Mouse (Mus musculus): ENCODE measurements around the gene Mcrip2. TPM values are rescaled to one million over a fixed set of nuclear protein-coding genes. Genes with fewer than 3 reads are reported as not detected.

The Mcrip2 gene
- total RNA-seq, 1 experiment from 2014 or later: 337 TPM

DNA sequence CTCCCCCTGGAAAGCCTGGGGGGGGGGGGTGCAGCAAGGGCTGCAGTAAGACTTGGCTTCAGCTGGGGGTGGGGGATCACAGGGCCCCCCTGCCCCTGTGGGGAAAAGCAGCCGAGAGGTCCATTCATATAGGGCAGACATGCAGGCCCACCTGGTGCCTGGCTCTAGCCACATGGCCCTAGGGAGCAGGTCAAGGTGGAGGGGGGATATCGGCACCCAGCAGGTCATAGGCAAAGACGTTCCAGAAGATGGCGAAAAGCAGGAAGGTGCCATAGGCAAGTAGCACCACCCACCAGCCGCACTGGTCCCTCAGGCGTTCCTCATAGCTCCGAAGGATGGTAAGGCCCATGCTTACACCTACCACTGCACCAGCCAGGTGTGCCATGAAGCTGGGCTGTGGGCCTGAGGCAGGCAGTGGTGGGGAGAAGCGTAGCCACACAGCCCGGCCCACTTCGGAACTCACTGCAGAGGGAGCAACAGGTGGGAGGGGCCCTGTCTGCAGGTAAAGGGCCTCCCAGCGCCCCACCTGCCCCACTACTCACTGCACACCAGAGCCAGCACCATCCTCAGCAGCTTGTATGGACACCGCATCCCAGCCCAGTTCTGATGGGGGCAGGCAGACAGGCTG lies 33.9 kb downstream of the Mcrip2 start:
- no peak for DNase-seq

- DNase-seq: peak; percentile 58
Observed at GRCm38 (mm10) chr17:25833961-25834594, 34.5 kb downstream of the Mcrip2 start.

GRCm38 (mm10) chr17:25833291-25833663 lies 35.3 kb downstream of the Mcrip2 start, which contains the start of gene Stub1:
Gene Stub1 (minus strand): TSS chr17:25833404.
- DNase-seq: peak; percentile 96

DNA sequence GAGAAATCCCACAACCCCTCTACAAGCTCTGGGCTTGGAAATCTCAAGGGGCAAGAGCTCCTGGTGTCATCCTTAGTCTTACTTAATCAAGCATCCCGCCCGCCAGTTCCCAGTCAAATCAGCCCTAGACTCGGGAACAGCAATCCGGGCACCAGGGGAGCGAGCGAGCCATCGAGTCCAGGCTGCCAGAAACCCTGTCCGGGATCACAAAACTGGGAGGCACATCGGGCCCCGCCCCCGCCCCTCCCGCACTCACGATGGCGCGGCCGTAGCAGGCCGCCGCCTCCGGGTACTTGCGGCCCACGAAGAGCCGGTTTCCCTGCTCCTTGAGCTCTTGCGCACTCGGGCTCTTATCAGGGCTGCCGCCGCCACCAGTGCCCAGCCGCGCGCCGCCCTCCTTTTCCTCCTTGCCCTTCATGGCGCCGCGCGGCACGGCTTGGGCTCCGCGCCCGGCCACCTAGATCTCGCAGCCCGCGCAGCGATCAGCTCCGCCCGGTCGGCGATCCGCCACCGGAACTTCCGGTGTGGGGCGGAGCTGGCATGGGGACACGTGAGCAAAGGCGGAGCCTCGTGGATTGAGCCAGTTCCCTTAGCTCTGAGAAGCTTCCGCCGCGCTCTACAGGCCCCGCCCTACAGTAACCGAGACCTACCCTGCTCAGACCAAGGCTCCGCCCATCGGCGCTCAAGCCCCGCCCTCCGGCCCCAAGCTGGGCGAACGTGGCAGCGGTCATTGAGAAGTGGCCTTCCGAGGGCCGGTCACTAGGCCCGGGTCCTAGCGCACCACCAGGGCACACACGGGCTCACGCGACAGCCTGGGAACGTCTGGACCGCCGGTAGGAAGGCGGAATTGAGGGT lies 35.9 kb downstream of the Mcrip2 start:
- peak; percentile 100 for DNase-seq

DNA sequence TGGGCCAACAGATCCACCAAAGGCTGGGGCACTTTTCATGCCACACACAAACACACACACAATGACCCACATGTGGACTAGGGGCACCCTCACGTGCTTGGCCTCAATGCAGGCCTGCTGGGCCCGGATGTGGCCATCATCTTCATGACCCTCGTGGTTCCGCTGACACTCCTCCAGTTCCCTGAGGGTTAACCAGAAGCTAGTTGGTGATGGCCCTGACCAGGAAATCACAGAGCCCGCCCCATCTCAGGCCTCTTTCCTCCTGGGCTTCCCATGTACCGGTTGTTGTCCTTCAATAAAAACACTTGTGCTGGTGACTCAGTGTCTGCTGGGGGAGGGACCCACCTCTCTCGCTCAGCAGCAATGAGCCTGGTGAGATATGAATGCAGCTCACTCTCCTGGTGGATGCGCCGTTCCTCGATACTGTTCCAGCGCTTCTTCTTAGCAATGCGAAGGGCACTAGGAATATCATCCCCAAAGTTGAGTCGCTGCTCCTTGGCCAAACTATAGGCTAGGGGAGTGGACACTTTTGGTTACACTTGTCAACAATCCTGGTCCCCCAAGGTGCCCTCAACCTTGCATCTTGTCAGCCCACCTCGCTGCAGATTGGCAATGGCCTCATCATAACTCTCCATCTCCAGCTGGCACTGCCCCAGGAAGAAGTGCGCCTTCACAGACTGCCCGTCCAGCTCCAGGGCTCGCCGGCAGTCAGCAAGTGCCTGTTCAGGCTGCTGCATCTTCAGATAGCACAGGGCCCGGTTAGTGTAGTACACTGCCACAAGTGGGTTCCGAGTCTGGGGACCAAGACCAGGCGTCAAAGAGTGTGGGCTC lies 36.9 kb downstream of the Mcrip2 start:
- peak; percentile 81 for DNase-seq

- no peak for DNase-seq
Observed at GRCm38 (mm10) chr17:25830806-25831431, 37.6 kb downstream of the Mcrip2 start.

DNA sequence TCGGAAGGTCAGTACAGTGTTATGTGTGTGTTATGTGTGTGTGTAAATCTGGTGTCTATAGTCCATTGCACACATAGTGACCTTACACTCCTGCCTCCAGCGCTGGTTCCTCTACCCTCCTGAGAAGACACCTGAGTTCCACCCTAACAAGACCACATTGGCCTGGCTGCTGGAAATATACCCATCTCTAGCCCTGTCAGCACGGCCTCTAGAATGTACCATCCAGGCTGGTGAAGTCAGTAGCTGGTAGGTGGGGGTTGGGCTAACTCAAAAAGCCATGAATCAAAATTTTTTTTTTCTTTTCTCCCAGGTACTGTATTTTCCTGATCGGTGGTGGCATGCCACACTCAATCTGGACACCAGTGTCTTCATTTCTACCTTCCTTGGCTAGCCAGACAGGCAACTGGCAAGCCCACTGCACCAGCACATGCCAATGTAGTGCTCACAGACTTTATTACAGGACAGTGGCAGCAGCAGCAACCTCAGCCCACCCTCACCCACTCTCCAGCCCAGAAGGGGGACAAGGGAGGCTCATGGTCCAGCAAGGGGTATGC lies 38.3 kb downstream of the Mcrip2 start:
- DNase-seq: no peak

DNA sequence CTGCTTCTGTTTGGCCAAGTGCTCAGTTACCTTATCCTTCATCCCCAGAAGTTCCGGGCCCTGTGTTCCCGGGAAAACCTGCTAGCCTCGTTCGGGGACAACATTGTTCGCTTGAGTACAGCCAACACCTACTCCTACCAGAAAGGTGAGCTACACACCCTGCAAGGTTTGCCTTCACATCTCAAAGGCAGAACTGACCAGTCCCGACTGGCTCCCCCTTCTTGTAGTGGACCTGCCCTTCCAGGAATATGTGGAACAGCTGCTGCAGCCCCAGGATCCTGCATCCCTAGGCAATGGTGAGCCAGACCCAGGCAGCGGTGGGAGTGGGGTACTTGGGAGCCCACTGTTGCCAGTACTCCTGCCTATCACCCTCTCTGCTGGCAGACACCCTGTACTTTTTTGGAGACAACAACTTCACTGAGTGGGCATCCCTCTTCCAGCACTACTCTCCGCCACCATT lies 39.0 kb downstream of the Mcrip2 start:
- DNase-seq: no peak

DNA sequence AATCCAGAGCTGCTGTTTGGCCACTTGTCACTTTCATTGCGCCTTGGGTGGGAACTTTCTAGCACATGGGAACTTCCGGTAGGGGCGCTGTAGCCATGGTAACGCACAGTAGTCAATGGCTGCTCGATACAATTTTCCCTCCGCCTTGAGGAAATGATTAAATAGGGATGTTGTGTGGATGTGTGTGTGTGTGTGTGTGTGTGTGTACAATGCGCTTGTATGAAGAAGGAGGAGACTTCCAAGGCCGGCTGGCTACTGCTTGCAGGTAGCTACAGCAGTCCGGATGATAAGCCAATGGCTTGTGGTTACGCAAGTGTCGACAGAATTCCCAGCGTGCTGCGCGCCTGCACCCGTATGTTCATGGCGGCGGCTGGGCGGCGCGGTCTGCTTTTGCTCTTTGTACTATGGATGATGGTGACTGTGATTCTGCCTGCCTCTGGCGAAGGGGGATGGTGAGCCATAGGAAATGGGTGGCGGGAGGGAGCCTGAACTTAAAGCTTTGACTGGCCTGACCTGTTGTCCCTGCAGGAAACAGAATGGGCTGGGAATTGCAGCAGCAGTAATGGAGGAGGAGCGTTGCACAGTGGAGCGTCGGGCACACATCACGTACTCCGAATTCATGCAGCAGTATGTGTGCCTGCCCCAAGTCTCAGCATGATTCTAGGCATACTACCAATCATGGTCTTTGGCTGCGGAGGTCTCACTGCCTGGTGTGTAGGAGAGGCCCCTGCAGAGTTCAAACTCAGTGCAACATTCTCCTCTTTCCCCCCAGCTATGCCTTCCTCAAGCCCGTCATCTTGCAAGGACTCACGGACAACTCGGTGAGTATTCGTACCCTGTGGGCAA lies 39.6 kb downstream of the Mcrip2 start, which contains the start of gene Jmjd8:
Gene Jmjd8, plus strand, starts transcription at position 156 of the 846 bp plus-strand sequence.
- DNase-seq: peak; percentile 87

DNA sequence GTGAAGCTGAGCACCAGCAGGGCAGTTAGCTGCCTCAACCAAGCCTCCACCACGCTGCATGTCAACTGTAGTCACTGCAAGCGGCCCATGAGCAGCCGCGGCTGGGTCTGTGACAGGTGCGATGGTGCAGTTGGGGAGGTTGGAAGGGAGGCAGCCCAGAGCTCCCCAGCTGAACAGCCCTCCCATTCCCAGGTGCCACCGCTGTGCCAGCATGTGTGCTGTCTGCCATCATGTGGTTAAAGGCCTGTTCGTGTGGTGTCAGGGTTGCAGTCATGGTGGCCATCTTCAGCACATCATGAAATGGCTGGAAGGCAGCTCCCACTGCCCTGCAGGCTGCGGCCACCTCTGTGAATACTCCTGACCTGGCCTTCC lies 40.4 kb downstream of the Mcrip2 start:
- DNase-seq: no peak

GRCm38 (mm10) chr17:25827546-25828222 lies 40.9 kb downstream of the Mcrip2 start:
- no peak for DNase-seq

DNA sequence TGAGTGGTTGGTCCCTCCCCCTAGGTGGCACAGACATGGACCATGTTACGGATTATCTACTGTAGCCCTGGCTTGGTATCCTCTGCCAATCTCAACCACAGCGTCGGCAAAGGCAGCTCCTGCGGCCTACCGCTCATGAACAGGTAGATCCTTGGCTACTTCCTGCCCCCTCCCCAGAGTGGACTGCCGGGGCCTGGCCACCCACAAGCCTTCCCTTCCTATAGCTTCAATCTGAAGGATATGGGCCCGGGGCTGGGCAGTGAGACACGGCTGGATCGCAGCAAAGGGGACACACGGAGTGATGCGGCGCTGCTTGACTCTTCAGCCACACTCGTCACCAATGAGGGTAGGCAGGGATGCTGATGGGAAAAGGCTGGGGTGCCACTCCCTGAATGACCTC lies 41.6 kb downstream of the Mcrip2 start:
- DNase-seq: no peak

DNA sequence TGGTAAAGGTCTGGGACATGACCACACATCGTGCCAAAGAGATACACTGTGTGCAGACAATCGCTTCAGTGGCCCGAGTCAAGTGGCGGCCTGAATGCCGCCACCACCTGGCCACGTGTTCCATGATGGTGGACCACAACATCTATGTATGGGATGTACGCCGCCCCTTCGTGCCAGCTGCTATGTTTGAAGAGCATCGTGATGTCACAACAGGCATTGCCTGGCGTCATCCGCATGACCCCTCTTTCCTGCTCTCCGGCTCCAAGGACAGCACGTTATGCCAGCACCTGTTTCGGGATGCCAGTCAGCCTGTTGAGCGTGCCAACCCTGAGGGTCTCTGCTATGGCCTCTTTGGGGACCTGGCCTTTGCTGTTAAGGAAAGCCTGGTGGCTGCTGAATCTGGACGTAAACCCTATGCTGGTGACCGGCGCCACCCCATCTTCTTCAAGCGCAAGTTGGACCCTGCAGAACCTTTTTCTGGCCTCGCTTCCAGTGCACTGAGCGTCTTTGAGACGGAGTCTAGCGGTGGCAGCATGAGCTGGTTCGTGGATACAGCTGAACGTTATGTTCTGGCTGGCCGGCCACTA lies 42.5 kb downstream of the Mcrip2 start:
- DNase-seq: no peak

DNA sequence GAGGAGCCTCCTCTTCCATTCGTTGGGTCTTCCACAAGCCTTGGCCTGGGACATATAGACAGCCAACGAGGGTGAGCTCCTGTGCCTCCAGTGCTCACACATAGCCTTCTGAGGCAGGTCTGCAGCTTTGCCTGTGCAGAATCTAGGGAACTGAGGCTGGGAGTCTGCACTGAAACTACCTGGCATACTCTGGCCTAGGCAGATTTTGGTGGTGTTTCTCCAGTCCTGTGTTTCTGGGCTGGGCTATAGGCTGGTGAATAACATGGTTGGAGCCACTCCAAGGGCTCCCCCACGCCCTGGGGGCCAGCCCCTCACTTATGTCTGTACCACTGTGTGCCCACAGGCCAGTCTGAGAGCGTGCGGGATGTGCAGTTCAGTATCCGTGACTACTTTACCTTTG lies 43.3 kb downstream of the Mcrip2 start:
- no peak for DNase-seq

DNA sequence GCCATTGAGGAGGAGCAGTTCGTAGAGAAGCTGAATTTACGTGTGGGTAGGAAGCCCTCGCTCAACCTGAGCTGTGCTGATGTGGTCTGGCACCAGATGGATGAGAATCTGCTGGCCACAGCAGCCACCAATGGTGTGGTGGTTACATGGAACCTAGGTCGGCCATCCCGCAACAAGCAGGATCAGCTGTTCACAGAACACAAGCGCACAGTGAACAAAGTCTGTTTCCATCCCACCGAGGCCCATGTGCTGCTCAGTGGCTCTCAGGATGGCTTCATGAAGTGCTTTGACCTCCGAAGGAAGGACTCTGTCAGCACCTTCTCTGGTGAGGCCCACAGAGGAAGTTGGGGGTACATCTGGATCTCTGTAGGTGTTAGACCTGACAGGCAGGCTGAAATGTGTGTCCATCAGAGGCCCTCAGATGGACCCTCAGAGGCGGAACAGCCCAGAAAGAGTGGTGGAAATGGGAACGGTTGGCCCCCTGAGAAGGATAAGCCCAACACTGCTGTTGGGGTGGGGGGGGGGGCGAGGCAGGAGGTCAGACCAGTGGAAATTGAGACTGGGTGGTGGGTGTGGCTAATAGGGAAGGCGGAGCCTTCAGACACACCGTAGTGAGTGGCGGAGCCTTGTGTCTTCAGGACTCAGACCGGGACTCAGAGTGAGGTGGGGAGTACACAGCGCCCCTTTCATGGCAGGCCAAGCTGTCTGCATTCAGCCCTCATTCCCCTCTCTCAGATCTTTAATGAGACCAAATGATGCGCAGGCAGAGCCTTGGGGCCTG lies 44.0 kb downstream of the Mcrip2 start:
- DNase-seq: no peak

GRCm38 (mm10) chr17:25823452-25823851 lies 45.1 kb downstream of the Mcrip2 start, which contains the start of gene Wdr24:
Gene Wdr24 (plus strand): TSS chr17:25823627.
- peak; percentile 82 for DNase-seq

DNA sequence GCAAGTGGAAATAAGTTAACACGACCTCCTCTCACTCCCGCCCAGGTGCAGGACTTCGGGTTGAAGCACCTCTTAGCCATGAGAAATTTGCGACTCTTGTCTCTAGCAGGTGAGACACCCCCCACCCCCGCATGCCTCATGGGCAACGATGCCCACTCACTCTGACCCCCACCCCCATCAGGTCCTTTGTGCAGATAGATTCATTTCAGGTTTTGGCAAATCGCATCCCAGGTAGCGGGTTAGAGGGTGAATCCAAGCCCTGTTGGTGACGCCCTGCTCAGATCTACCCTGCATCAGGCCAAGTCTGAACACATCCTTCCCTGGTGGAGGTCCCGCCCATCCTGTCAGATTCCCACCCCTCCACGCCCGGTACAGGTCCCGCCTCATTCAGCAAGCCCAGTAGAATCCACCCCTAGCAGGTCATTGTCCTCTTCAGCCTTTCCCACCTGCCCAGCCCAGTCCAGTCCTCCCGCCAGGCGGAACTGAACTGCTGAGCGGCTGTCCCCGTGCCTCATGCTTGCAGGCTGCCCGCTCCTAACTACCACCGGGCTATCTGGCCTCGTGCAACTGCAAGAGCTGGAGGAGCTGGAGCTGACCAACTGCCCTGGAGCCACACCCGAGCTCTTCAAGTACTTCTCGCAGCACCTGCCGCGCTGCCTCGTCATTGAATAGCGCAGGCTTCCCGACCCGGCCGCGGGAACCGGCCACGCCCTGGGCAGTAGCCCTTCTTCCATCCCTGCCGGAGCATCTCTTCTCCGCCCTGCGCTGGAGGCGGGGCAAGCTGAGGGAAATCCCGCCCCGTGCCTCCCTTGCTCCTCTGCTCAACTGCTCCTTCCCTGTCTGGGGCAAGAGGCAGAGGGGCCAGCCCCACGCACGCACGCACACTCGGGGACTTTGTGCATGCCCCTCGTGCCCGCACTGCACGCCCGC lies 49.4 kb downstream of the Mcrip2 start:
- DNase-seq: no peak
